Mouse (Mus musculus) bone marrow macrophage, adult 2 months (primary cell): ENCODE data around the gene Chrnb1.

Source experiments
- CTCF ChIP-seq: IDR thresholded peaks from 2 replicates; pipeline ENCODE4 v1.5.1; 2012; ENCODE audit warnings: low read depth, mild to moderate bottlenecking, low read length, moderate library complexity
- POLR2A ChIP-seq: IDR thresholded peaks from 2 replicates; pipeline ENCODE4 v1.6.1; 2012; ENCODE audit warnings: mild to moderate bottlenecking, low read depth, low read length, borderline replicate concordance

GRCm38 (mm10) chr11:69752686-69753085, 43.1 kb downstream of the Chrnb1 start:
- TF ChIP-seq POLR2A: no peak
- no peak for TF ChIP-seq CTCF
